Mouse (Mus musculus): ENCODE data around the gene Platr17. TPM values are rescaled to one million over a fixed set of nuclear protein-coding genes. Genes with fewer than 3 reads are reported as not detected.

Gene Platr17
- polyA plus RNA-seq, 1 experiment from 2014 or later, result 0.30 TPM

GRCm38 (mm10) chr17:33953310-33953709 is 48.4 kb downstream of the Platr17 start:
- no peak for ATAC-seq (replicated peaks; ENCODE audit: extremely low read depth, insufficient read depth, low FRiP score)
- H3K4me3 ChIP-seq (ENCODE audit: low read length), result no peak overlapping the region
- peaks cover 27% of the 10 kb centered on the region for H3K36me3 ChIP-seq (ENCODE audit: control insufficient read depth, insufficient read depth)
- no peaks in the 10 kb centered on the region for H3K27me3 ChIP-seq (ENCODE audit: control insufficient read depth, insufficient read depth, low read length)
- 0 out of 2 replicates have a peak overlapping the region, but pooled peaks have one; percentile 39 for H3K27ac ChIP-seq (ENCODE audit: low read length)
- 0 out of 2 replicates have a peak overlapping the region, but pooled peaks have one; percentile 9 for H3K4me2 ChIP-seq (ENCODE audit: low read depth, low read length)
- WGBS, result 81% methylated on average over 3 of the region's 3 CpGs
- H3K4me1 ChIP-seq (ENCODE audit: control insufficient read depth, insufficient read depth, low read length), result peaks cover 52% of the 10 kb centered on the region
- no peaks in the 10 kb centered on the region for H3K9me3 ChIP-seq (replicated peaks; ENCODE audit: control insufficient read depth, low read length)
- H3K9ac ChIP-seq (ENCODE audit: low read length), result peak overlapping the region; percentile 29

GRCm38 (mm10) chr17:33953961-33954565 is 49.1 kb downstream of the Platr17 start:
- 39% methylated on average over 5 of the region's 5 CpGs for WGBS
- H3K4me1 ChIP-seq (ENCODE audit: control insufficient read depth, insufficient read depth, low read length), result peaks cover 52% of the 10 kb centered on the region
- peak overlapping the region; percentile 99 for H3K4me3 ChIP-seq (ENCODE audit: low read length)
- peak overlapping the region; percentile 92 for H3K4me2 ChIP-seq (ENCODE audit: low read depth, low read length)
- ATAC-seq (replicated peaks; ENCODE audit: extremely low read depth, insufficient read depth, low FRiP score), result no peak
- peak overlapping the region; percentile 99 for H3K9ac ChIP-seq (ENCODE audit: low read length)
- peaks cover 30% of the 10 kb centered on the region for H3K36me3 ChIP-seq (ENCODE audit: control insufficient read depth, insufficient read depth)
- H3K27ac ChIP-seq (ENCODE audit: low read length), result no peak overlapping the region; the same call in 1 of the 2 replicates
- H3K27me3 ChIP-seq (ENCODE audit: control insufficient read depth, insufficient read depth, low read length), result no peaks in the 10 kb centered on the region
- no peaks in the 10 kb centered on the region for H3K9me3 ChIP-seq (replicated peaks; ENCODE audit: control insufficient read depth, low read length)

GRCm38 (mm10) chr17:33954646-33955554 is 50.0 kb downstream of the Platr17 start:
- Histone ChIP-seq H3K9me3 (replicated peaks; ENCODE audit: control insufficient read depth, low read length) (no peaks in the 10 kb centered on the region), H3K9ac (ENCODE audit: low read length) (peak overlapping the region; percentile 99), H3K4me1 (ENCODE audit: control insufficient read depth, insufficient read depth, low read length) (peaks cover 48% of the 10 kb centered on the region), H3K4me3 (ENCODE audit: low read length) (peak overlapping the region; percentile 99), H3K36me3 (ENCODE audit: control insufficient read depth, insufficient read depth) (peaks cover 38% of the 10 kb centered on the region), H3K27me3 (ENCODE audit: control insufficient read depth, insufficient read depth, low read length) (no peaks in the 10 kb centered on the region), H3K4me2 (ENCODE audit: low read depth, low read length) (peak overlapping the region; percentile 92), H3K27ac (ENCODE audit: low read length) (peak overlapping the region; percentile 91)
- WGBS, result under 1% methylated on average over 33 of the region's 33 CpGs
- ATAC-seq (replicated peaks; ENCODE audit: extremely low read depth, insufficient read depth, low FRiP score), result peak; percentile 15

GRCm38 (mm10) chr17:33955555-33956214 is 50.8 kb downstream of the Platr17 start, which contains the start of the genes Vps52 and Rps18:
Vps52 (plus strand) TSS chr17:33955812.
Rps18 (minus strand) TSS chr17:33956001.
- H3K36me3 ChIP-seq (ENCODE audit: control insufficient read depth, insufficient read depth), result peaks cover 40% of the 10 kb centered on the region
- peaks cover 41% of the 10 kb centered on the region for H3K4me1 ChIP-seq (ENCODE audit: control insufficient read depth, insufficient read depth, low read length)
- peak within 1 kb of the TSS; percentile 99 for H3K4me3 ChIP-seq (ENCODE audit: low read length)
- H3K9me3 ChIP-seq (replicated peaks; ENCODE audit: control insufficient read depth, low read length), result no peaks in the 10 kb centered on the region
- under 1% methylated on average over 50 of the region's 50 CpGs for whole genome bisulfite sequencing
- no peaks in the 10 kb centered on the region for H3K27me3 ChIP-seq (ENCODE audit: control insufficient read depth, insufficient read depth, low read length)
- H3K9ac ChIP-seq (ENCODE audit: low read length), result peak within 1 kb of the TSS; percentile 99
- peak; percentile 88 for ATAC-seq (replicated peaks; ENCODE audit: extremely low read depth, insufficient read depth, low FRiP score)
- peak within 1 kb of the TSS; percentile 92 for H3K4me2 ChIP-seq (ENCODE audit: low read depth, low read length)
- peak within 1 kb of the TSS; percentile 95 for H3K27ac ChIP-seq (ENCODE audit: low read length)

Small RNAs within 50 kb of the gene (microRNA-seq; reads per million reads assigned to microRNA genes)
- gene Gm27740, result not detected

Other genes with a start within 250 kb of the Platr17 start
- gene Hnrnpm, start 218.3 kb upstream of the Platr17 start, polyA plus RNA-seq (2015; fragmentation: Nextera tagmentation; extraction: Ambion mirVana), result 192 and 225 TPM in 2 replicates
- 96.0 and 100 TPM in 2 replicates for gene March2, start 186.5 kb upstream of the Platr17 start, polyA plus RNA-seq (2015; fragmentation: Nextera tagmentation; extraction: Ambion mirVana)
- gene Rab11b, start 144.6 kb upstream of the Platr17 start, polyA plus RNA-seq (2015; fragmentation: Nextera tagmentation; extraction: Ambion mirVana), result 278 and 304 TPM in 2 replicates
- 16.4 and 20.5 TPM in 2 replicates for gene Angptl4, start 123.3 kb upstream of the Platr17 start, polyA plus RNA-seq (2015; fragmentation: Nextera tagmentation; extraction: Ambion mirVana)
- 48.5 and 58.7 TPM in 2 replicates for gene Kank3, start 94.6 kb upstream of the Platr17 start, polyA plus RNA-seq (2015; fragmentation: Nextera tagmentation; extraction: Ambion mirVana)
- gene Rps28, start 80.6 kb upstream of the Platr17 start, polyA plus RNA-seq (2015; fragmentation: Nextera tagmentation; extraction: Ambion mirVana), result 388 and 436 TPM in 2 replicates
- gene Ndufa7, start 80.6 kb upstream of the Platr17 start, polyA plus RNA-seq (2015; fragmentation: Nextera tagmentation; extraction: Ambion mirVana), result 535 and 549 TPM in 2 replicates
- gene Cd320, start 62.0 kb upstream of the Platr17 start, polyA plus RNA-seq (2015; fragmentation: Nextera tagmentation; extraction: Ambion mirVana), result 37.6 and 41.9 TPM in 2 replicates
- not detected in 2 replicates for gene Gm7029, start 31.3 kb upstream of the Platr17 start, polyA plus RNA-seq (2015; fragmentation: Nextera tagmentation; extraction: Ambion mirVana)
- 7.8 and 8.3 TPM in 2 replicates for gene Kifc1, start 14.5 kb upstream of the Platr17 start, polyA plus RNA-seq (2015; fragmentation: Nextera tagmentation; extraction: Ambion mirVana)
- gene Daxx, start 4.3 kb downstream of the Platr17 start, polyA plus RNA-seq (2015; fragmentation: Nextera tagmentation; extraction: Ambion mirVana), result 34.8 and 39.4 TPM in 2 replicates
- 56.1 and 64.3 TPM in 2 replicates for gene Tapbp, start 10.8 kb downstream of the Platr17 start, polyA plus RNA-seq (2015; fragmentation: Nextera tagmentation; extraction: Ambion mirVana)
- 12.8 and 14.0 TPM in 2 replicates for gene Zbtb22, start 10.8 kb downstream of the Platr17 start, polyA plus RNA-seq (2015; fragmentation: Nextera tagmentation; extraction: Ambion mirVana)
- gene Rgl2, start 24.4 kb downstream of the Platr17 start, polyA plus RNA-seq (2015; fragmentation: Nextera tagmentation; extraction: Ambion mirVana), result 40.8 and 42.9 TPM in 2 replicates
- gene Pfdn6, start 35.2 kb downstream of the Platr17 start, polyA plus RNA-seq (2015; fragmentation: Nextera tagmentation; extraction: Ambion mirVana), result 125 and 133 TPM in 2 replicates
- gene Wdr46, start 35.5 kb downstream of the Platr17 start, polyA plus RNA-seq (2015; fragmentation: Nextera tagmentation; extraction: Ambion mirVana), result 19.3 and 20.5 TPM in 2 replicates
- 5.7 and 5.8 TPM in 2 replicates for gene B3galt4, start 46.4 kb downstream of the Platr17 start, polyA plus RNA-seq (2015; fragmentation: Nextera tagmentation; extraction: Ambion mirVana)
- gene Vps52, start 50.7 kb downstream of the Platr17 start, polyA plus RNA-seq (2015; fragmentation: Nextera tagmentation; extraction: Ambion mirVana), result 39.7 and 42.5 TPM in 2 replicates
- 873 and 901 TPM in 2 replicates for gene Rps18, start 50.9 kb downstream of the Platr17 start, polyA plus RNA-seq (2015; fragmentation: Nextera tagmentation; extraction: Ambion mirVana)
- gene H2-K1, start 95.2 kb downstream of the Platr17 start, polyA plus RNA-seq (2015; fragmentation: Nextera tagmentation; extraction: Ambion mirVana), result 66.0 and 100 TPM in 2 replicates
- gene Ring1, start 119.5 kb downstream of the Platr17 start, polyA plus RNA-seq (2015; fragmentation: Nextera tagmentation; extraction: Ambion mirVana), result 13.0 and 13.7 TPM in 2 replicates
- 53.0 and 59.1 TPM in 2 replicates for gene H2-Ke6, start 122.9 kb downstream of the Platr17 start, polyA plus RNA-seq (2015; fragmentation: Nextera tagmentation; extraction: Ambion mirVana)
- gene Slc39a7, start 126.5 kb downstream of the Platr17 start, polyA plus RNA-seq (2015; fragmentation: Nextera tagmentation; extraction: Ambion mirVana), result 108 and 119 TPM in 2 replicates
- 33.7 and 34.5 TPM in 2 replicates for gene Rxrb, start 126.7 kb downstream of the Platr17 start, polyA plus RNA-seq (2015; fragmentation: Nextera tagmentation; extraction: Ambion mirVana)
- gene Col11a2, start 134.3 kb downstream of the Platr17 start, polyA plus RNA-seq (2015; fragmentation: Nextera tagmentation; extraction: Ambion mirVana), result 1.1 and 1.2 TPM in 2 replicates
- 0.97 and 3.1 TPM in 2 replicates for gene H2-Oa, start 187.2 kb downstream of the Platr17 start, polyA plus RNA-seq (2015; fragmentation: Nextera tagmentation; extraction: Ambion mirVana)
- 10.9 and 13.8 TPM in 2 replicates for gene H2-DMa, start 214.4 kb downstream of the Platr17 start, polyA plus RNA-seq (2015; fragmentation: Nextera tagmentation; extraction: Ambion mirVana)
- 69.4 and 71.9 TPM in 2 replicates for gene Brd2, start 217.5 kb downstream of the Platr17 start, polyA plus RNA-seq (2015; fragmentation: Nextera tagmentation; extraction: Ambion mirVana)
- 2.5 and 6.1 TPM in 2 replicates for gene H2-DMb2, start 238.2 kb downstream of the Platr17 start, polyA plus RNA-seq (2015; fragmentation: Nextera tagmentation; extraction: Ambion mirVana)
- 2.3 and 4.0 TPM in 2 replicates for gene H2-DMb1, start 247.9 kb downstream of the Platr17 start, polyA plus RNA-seq (2015; fragmentation: Nextera tagmentation; extraction: Ambion mirVana)

Data from heart, embryonic 16.5 days (tissue).